Mouse (Mus musculus) spleen, adult 2 months (tissue): Measurements from ENCODE around the gene Abcf3. TPM values are rescaled to one million over a fixed set of nuclear protein-coding genes. Genes with fewer than 3 reads are reported as not detected.

Source experiments
- DNase-seq, 2 experiments: peaks; one replicate each; pipeline versions ENCODE4 v3.0.0 to v3.0.0-alpha.2; 2012 to 2021; ENCODE audit warnings: low spot score in 2 of 2, low read depth in 1 of 2
- H3K27ac ChIP-seq: fragments of 200-500 bp; 2 replicates; pipeline ENCODE4 v1.5.1; 2012; ENCODE audit warnings: low read length, inconsistent platforms; ENCODE audit not compliant: insufficient read depth
- H3K27me3 ChIP-seq: fragments of 200-500 bp; 2 replicates; pipeline ENCODE4 v1.6.1; 2012; ENCODE audit warnings: mild to moderate bottlenecking, moderate library complexity, low read length, inconsistent platforms; ENCODE audit not compliant: control insufficient read depth, insufficient read depth
- H3K36me3 ChIP-seq: fragments of 200-500 bp; 2 replicates; pipeline ENCODE4 v1.6.1; 2012; ENCODE audit warnings: mild to moderate bottlenecking, low read length, inconsistent platforms; ENCODE audit not compliant: control insufficient read depth, insufficient read depth
- H3K4me1 ChIP-seq: fragments of 200-500 bp; 2 replicates; pipeline ENCODE4 v1.6.1; 2011; ENCODE audit warnings: inconsistent platforms; ENCODE audit not compliant: control insufficient read depth, insufficient read depth, insufficient read length
- H3K4me3 ChIP-seq: fragments of 200-500 bp; 2 replicates; pipeline ENCODE4 v1.5.1; 2011; ENCODE audit warnings: mild to moderate bottlenecking, inconsistent platforms; ENCODE audit not compliant: insufficient read depth, insufficient read length; ENCODE audit errors: extremely low read depth
- CTCF ChIP-seq: fragments of 200-500 bp; IDR thresholded peaks from 2 replicates; pipeline ENCODE4 v1.5.1; 2011; ENCODE audit warnings: mild to moderate bottlenecking, inconsistent platforms; ENCODE audit not compliant: insufficient read depth, insufficient read length, insufficient replicate concordance; ENCODE audit errors: extremely low read depth
- POLR2A ChIP-seq: fragments of 200-500 bp; IDR thresholded peaks from 2 replicates; pipeline ENCODE4 v1.6.1; 2011; ENCODE audit warnings: low read depth, low read length, inconsistent platforms
- WGBS: fragments of 180-500 bp; shearing (Covaris S2); methylation state at CpG from one replicate; pipeline ENCODE4 v1.1.7; 2018; 5-methylcytosine and 5-hydroxymethylcytosine counted together
- polyA plus RNA-seq: library from polyadenylated mRNA; depleted of rRNA; stranded (reverse); fragments of >200 nt; gene quantifications from 2 replicates; pipeline ENCODE4 v1.2.3, GENCODE M21; 2012

Gene Abcf3
- polyA plus RNA-seq, 1 experiment, result 32.6 TPM

DNA sequence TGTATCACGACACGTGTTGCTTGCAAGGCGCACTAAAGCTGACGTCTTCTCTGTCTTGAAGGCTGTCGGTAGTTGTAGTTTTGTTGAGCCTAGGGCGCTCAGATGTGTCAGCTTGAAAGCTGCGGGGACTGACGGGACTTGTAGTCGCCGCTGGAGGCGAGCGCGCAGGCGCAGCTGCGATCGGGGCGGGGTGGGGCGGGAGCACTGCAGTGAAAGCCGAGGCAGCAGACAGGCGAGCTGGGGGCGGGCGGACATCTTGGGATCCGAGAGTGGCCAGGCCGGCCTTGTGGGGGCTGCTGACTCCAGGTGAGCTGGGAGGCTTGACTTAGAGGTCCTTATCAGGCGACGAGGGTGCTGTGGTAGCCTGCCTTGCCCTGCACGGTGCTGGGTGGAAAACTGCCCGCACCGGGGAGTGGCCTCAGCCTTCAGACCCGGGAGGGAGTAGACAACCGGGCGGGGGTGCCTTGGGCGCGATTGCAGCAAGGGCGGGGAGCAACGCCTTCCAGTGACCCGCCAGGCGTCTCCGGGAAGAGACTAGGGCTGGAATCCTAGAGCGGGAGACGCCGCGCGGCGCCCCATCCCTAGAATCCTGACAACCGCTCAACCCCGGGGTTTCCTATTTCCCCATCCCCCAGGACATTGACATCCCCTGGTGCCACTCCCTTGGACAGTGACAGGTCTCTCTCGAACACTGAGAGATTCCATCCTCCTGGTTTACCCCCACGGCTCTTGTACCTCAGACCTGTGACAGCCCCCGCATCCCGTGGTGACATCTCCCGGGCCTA, 12.9 kb upstream of the Abcf3 start, which contains the start of gene Ap2m1:
TSS of gene Ap2m1 (plus strand) at position 183 of the 785 bp plus-strand sequence.
- peak within 1 kb of the TSS; percentile 74 for H3K4me3 ChIP-seq
- H3K4me1 ChIP-seq, result peaks cover 5% of the 10 kb centered on the region; the same call in 1 of the 2 replicates
- peaks cover 29% of the 10 kb centered on the region for H3K36me3 ChIP-seq
- peak; percentile 92 to 99 for DNase-seq
- H3K27me3 ChIP-seq, result no peaks in the 10 kb centered on the region
- peak; percentile 73 for TF ChIP-seq POLR2A
- TF ChIP-seq CTCF, result no peak
- WGBS, result under 1% methylated on average over 50 of the region's 52 CpGs
- peak within 1 kb of the TSS; percentile 75 for H3K27ac ChIP-seq

DNA sequence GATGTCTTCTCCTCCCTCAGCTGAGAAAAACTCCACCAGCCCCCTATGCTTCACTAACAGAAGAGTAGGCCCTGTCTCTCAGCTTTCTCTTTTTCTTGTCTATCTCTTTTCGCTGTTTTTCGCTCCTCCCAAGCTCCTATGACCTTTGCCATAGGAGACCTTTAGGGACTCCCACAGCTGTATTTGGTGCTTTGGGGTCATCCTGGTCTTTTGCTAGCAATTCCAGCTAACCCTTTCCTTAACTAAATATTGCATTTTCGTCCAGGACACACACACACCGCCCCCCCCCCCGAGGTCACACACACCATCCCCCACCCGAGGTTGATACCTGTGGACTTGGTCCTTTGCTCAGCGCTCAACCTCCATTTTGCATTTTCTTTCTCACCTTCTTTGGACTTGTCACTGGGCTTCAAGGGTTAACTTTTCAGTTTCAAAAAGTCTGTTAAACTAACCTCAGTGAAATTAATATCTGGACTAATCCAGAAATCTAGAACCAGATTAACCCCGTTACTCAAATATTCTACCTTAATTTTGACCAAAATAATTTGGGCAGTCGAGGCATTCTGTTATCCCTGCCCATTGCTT, 12.2 kb upstream of the Abcf3 start:
- DNase-seq, result no peak
- H3K27me3 ChIP-seq, result no peaks in the 10 kb centered on the region
- peak overlapping the region; percentile 75; the same call in 1 of the 2 replicates for H3K27ac ChIP-seq
- H3K4me3 ChIP-seq, result peak overlapping the region; percentile 74
- H3K4me1 ChIP-seq, result peaks cover 5% of the 10 kb centered on the region; the same call in 1 of the 2 replicates
- 34% methylated on average over 9 of the region's 9 CpGs for WGBS
- TF ChIP-seq CTCF (no peak), POLR2A (no peak)
- H3K36me3 ChIP-seq, result peaks cover 26% of the 10 kb centered on the region

DNA sequence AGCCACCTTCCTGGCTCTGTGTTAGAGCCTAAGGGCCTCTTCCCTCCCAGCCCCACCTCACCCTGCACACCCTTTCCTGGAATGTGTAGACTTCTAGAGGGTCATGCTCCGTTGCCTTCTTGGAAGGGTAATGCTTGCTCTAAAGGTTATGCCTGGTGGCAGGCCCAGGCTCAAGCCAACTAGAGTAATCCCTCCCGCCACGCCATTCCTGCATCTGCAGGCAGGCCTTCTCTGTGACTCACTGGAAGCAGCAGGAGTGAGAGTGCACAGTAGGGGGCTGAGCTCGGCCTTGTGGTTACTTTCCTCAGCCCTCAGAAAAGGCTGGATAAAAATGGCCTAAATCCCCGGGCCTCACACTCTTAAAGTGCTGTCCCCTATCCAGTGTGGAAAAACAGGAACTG, 11.3 kb upstream of the Abcf3 start:
- no peak for DNase-seq
- peaks cover 27% of the 10 kb centered on the region for H3K36me3 ChIP-seq
- no peak overlapping the region for H3K4me3 ChIP-seq
- TF ChIP-seq POLR2A (no peak), CTCF (no peak)
- peaks cover 5% of the 10 kb centered on the region; the same call in 1 of the 2 replicates for H3K4me1 ChIP-seq
- WGBS, result 62% methylated on average over 5 of the region's 5 CpGs
- no peaks in the 10 kb centered on the region for H3K27me3 ChIP-seq
- 0 out of 2 replicates have a peak overlapping the region, but pooled peaks have one; percentile 12 for H3K27ac ChIP-seq

DNA sequence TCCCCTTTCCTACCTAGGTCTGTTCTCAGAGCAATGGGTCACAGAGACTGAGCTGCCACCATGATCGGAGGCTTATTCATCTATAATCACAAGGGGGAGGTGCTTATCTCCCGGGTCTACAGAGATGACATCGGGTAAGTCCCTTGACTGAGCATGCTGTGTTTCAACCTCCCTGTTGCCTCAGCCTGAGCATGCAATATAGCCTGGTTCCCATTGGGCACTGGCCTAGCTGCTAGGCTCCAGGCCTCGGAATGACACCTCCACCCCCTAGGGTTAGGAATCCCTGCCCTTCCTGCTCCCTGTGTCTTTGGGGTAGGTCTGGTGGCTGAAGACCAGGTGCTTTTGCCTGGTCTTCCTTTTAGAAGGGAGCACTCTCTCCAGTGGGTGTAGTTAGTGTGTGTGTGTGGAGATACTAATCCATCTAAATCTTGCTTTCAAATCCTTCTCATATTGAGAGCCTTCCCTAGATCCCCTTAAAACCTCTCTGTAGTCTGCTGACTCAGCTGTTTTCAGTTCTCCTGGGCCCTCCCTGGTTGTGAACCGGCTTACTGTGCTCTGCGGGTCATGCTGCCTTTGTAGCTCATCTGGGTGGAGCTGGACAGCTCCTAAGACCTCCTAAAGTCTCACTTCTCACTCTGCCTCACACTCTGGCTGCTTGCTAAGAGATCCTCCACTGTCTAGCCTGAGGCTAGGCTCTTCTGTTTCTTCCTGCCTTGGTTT, 10.6 kb upstream of the Abcf3 start:
- no peak for DNase-seq
- Histone ChIP-seq H3K4me3 (no peak overlapping the region), H3K27ac (no peak overlapping the region), H3K36me3 (peaks cover 31% of the 10 kb centered on the region), H3K27me3 (no peaks in the 10 kb centered on the region), H3K4me1 (peaks cover 5% of the 10 kb centered on the region; the same call in 1 of the 2 replicates)
- WGBS, result 65% methylated on average over 6 of the region's 6 CpGs
- no peak for TF ChIP-seq POLR2A
- no peak for TF ChIP-seq CTCF

DNA sequence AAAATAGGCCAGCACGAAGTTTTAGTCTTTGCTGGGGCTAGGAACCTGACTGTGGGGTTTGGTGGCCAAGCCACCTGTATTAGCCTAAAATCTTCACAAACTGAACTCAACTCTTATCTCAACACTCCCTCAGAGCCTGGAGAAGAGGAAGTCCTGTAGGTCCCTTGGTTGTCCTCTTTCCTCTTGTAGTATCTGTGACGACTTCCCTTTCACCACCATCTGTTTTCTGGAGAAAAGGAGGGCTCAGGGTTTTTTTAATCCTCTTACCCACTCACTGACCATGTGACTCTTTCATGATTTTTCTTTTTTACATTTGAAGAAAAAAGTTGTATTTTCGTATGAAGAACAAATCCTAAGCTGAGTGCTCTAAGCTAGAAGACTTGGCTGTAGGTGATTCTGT, 8.7 kb upstream of the Abcf3 start:
- no peak for TF ChIP-seq CTCF
- no peak for TF ChIP-seq POLR2A
- Histone ChIP-seq H3K27ac (no peak overlapping the region), H3K36me3 (peaks cover 36% of the 10 kb centered on the region), H3K27me3 (no peaks in the 10 kb centered on the region), H3K4me3 (no peak overlapping the region), H3K4me1 (peaks cover 5% of the 10 kb centered on the region; the same call in 1 of the 2 replicates)
- DNase-seq, result no peak
- 45% methylated on average over 3 of the region's 3 CpGs for WGBS

DNA sequence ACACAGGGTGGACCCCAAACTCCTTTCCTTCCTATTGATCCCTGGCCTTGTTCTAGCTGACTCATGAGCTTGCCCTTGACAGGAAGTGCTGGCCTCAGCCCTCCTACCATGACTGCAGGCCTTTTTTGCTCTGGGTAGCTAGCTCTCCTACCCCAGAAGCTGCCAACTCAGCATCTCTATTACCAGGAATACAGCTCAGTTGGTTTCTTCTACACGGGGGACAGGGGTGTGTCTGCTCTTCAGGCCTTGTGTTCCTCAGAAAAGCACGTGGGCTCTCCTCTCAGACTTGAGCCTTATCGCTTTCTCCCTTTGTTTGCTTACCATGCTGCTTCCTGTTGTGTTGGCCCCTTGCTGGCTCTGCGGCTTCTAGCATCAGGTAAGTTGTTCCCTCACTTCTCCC, 7.9 kb upstream of the Abcf3 start:
- Histone ChIP-seq H3K4me1 (peaks cover 5% of the 10 kb centered on the region; the same call in 1 of the 2 replicates), H3K27me3 (no peaks in the 10 kb centered on the region), H3K27ac (no peak overlapping the region), H3K4me3 (no peak overlapping the region), H3K36me3 (peaks cover 36% of the 10 kb centered on the region)
- WGBS, result 65% methylated on average over 4 of the region's 4 CpGs
- no peak for TF ChIP-seq POLR2A
- TF ChIP-seq CTCF, result no peak
- no peak for DNase-seq
